Mouse (Mus musculus) lung, postnatal 0 days (tissue): ENCODE measurements around the gene Fpgs. TPM values are rescaled to one million over a fixed set of nuclear protein-coding genes. Genes with fewer than 3 reads are reported as not detected.

Source experiments
- ATAC-seq: fragments of 200-750 bp; cut with Nextera tagmentation; 2 replicates; pipeline ENCODE4 v1.8.0; 2017; ENCODE audit warnings: moderate library complexity
- DNase-seq: peaks from one replicate; pipeline ENCODE4 v3.0.0-alpha.2; 2016; ENCODE audit warnings: low spot score
- H3K27ac ChIP-seq: fragments of 300-500 bp; sonication (generic); 2 replicates; pipeline ENCODE4 v1.5.1; 2014; ENCODE audit warnings: antibody characterized with exemption, mild to moderate bottlenecking, low read length, mixed read lengths
- H3K27me3 ChIP-seq: fragments of 300-500 bp; sonication (generic); replicated peaks from 2 replicates; pipeline ENCODE4 v1.6.1; 2014; ENCODE audit warnings: low read length, mixed read lengths; ENCODE audit not compliant: insufficient read depth
- H3K36me3 ChIP-seq: fragments of 300-500 bp; sonication (generic); 2 replicates; pipeline ENCODE4 v1.6.1; 2014; ENCODE audit warnings: low read length, mixed read lengths; ENCODE audit not compliant: insufficient read depth
- H3K4me1 ChIP-seq: fragments of 300-500 bp; sonication (generic); 2 replicates; pipeline ENCODE4 v1.6.1; 2014; ENCODE audit warnings: antibody characterized with exemption, low read depth, low read length, mixed read lengths; ENCODE audit not compliant: insufficient read depth
- H3K4me2 ChIP-seq: fragments of 300-500 bp; sonication (generic); replicated peaks from 2 replicates; pipeline ENCODE4 v1.6.1; 2014; ENCODE audit warnings: low read depth, mild to moderate bottlenecking, low read length, moderate library complexity, mixed read lengths
- H3K4me3 ChIP-seq: fragments of 300-500 bp; sonication (generic); 2 replicates; pipeline ENCODE4 v1.5.1; 2014; ENCODE audit warnings: low read depth, low read length
- H3K9ac ChIP-seq: fragments of 300-500 bp; sonication (generic); replicated peaks from 2 replicates; pipeline ENCODE4 v1.6.1; 2014; ENCODE audit warnings: low read depth, mild to moderate bottlenecking
- H3K9me3 ChIP-seq: fragments of 300-500 bp; sonication (generic); 2 replicates; pipeline ENCODE4 v1.6.1; 2016; ENCODE audit warnings: low read length, mixed read lengths
- CTCF ChIP-seq: IDR thresholded peaks from 2 replicates; pipeline ENCODE4 v1.5.1; 2016; ENCODE audit warnings: antibody characterized with exemption, mild to moderate bottlenecking
- EP300 ChIP-seq: IDR thresholded peaks from 2 replicates; pipeline ENCODE4 v1.6.1; 2016; ENCODE audit warnings: antibody characterized with exemption, mild to moderate bottlenecking, control low read depth
- WGBS: fragments of 180-500 bp; shearing (Covaris S2); extraction: QIAGEN DNeasy Blood & Tissue Kit; methylation state at CpG from one replicate; pipeline ENCODE4 v1.1.7; 2014; 5-methylcytosine and 5-hydroxymethylcytosine counted together
- polyA plus RNA-seq: library from polyadenylated mRNA; unstranded; fragments of >200 nt; fragmentation: Nextera tagmentation; extraction: Ambion mirVana; gene quantifications from 2 replicates; pipeline ENCODE4 v1.2.1, GENCODE M21; 2015

Fpgs gene
- polyA plus RNA-seq, 1 experiment from 2014 or later, result 15.6 TPM

DNA sequence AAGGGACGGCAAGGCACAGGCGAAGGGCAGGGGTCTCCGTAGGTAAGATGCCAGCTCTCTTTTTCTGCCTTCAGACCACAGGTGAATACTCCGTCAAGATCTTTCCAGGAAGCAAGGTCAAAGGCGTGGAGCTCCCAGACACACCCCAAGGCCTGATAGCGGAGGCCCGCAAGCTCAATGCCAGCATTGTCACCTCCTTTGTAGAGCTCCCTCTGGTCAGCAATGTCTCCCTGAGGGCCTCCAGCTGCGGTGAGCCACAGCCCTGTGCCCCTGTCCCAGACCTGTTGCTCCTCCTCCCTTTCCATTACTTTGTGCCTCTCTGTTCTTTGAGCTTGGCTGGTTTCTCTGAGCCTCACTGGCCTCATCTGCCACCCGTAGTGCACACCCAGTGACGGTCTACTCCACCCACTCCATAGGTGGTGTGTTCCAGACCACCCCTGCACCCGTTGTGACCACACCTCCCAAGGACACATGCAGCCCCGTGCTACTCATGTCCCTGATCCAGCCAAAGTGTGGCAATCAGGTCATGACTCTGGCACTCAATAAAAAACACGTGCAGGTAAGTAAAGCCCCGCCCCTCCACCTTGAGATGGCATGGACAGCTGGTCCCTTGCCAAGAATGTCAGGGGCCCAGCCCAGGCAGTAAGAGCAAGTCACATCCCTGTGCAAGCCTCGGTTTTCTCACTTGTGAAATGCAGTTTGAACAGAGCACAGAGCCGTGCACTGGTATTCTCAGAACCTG, 30.6 kb downstream of the Fpgs start:
- no peaks in the 10 kb centered on the region for H3K27me3 ChIP-seq
- DNase-seq (peak; percentile 91), ATAC-seq (peak; percentile 86)
- no peak overlapping the region for H3K27ac ChIP-seq
- TF ChIP-seq CTCF, result no peak
- no peak for TF ChIP-seq EP300
- no peaks in the 10 kb centered on the region for H3K4me1 ChIP-seq
- H3K4me2 ChIP-seq, result no peak overlapping the region
- H3K9ac ChIP-seq, result no peak overlapping the region
- no peaks in the 10 kb centered on the region for H3K9me3 ChIP-seq
- 56% methylated on average over 16 of the region's 16 CpGs for WGBS
- no peak overlapping the region for H3K4me3 ChIP-seq
- peaks cover 22% of the 10 kb centered on the region; the same call in 1 of the 2 replicates for H3K36me3 ChIP-seq

DNA sequence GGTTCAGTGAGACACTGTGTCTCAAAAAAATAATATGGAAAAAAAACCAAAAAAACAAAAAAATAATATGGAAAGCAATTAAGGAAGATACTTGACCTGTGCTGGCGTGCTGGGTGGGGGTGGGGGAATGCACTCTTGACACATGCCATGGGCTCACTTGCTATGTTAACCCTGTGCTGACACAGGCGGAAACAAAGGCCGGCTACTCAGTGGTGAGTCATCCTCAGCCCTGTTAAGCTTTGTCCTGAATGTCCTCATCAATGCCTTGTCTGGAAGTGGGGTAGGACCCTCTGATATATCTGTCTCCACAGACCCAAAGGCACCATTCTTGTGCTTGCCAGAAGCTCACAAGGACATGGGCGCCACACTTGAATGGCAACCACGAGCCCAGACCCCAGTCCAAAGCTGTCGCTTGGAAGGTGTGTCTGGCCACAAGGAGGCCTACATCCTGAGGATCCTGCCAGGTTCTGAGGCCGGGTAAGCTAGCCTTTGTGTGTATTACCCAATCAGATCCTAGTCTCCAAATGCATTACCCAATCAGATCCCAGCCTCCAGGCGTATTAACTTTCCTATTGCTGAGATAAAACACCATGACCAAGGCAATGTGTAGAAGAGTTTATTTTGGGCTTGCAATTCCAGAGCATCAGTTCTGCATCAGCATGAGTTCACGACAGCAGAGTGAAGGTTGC, 31.9 kb downstream of the Fpgs start:
- Histone ChIP-seq H3K36me3 (peaks cover 16% of the 10 kb centered on the region; the same call in 1 of the 2 replicates), H3K4me2 (no peak overlapping the region), H3K27me3 (no peaks in the 10 kb centered on the region), H3K4me3 (no peak overlapping the region), H3K27ac (no peak overlapping the region), H3K9ac (no peak overlapping the region), H3K4me1 (no peaks in the 10 kb centered on the region), H3K9me3 (no peaks in the 10 kb centered on the region)
- ATAC-seq, result no peak
- 68% methylated on average over 9 of the region's 9 CpGs for WGBS
- TF ChIP-seq CTCF, result no peak
- TF ChIP-seq EP300, result no peak
- no peak for DNase-seq

DNA sequence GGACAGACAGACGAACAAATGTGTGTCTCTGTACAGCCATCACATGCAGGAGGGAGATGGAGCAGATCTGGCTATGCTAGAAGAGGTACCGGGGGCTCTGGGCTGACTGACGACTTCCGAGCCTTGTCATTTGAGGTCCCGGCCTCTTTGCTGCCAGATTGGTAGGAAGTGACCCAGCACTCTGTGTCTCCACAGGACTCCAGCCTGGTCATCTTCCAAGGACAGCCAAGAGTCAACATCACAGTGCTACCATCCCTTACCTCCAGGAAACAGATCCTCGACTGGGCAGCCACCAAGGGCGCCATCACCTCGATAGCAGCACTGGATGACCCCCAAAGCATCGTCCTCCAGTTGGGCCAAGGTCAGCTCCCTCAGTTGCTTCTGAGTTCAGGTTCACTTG, 32.8 kb downstream of the Fpgs start:
- Histone ChIP-seq H3K9me3 (no peaks in the 10 kb centered on the region), H3K4me2 (no peak overlapping the region), H3K4me1 (no peaks in the 10 kb centered on the region), H3K9ac (no peak overlapping the region), H3K36me3 (peaks cover 17% of the 10 kb centered on the region; the same call in 1 of the 2 replicates), H3K4me3 (no peak overlapping the region), H3K27me3 (no peaks in the 10 kb centered on the region), H3K27ac (no peak overlapping the region)
- 85% methylated on average over 9 of the region's 9 CpGs for WGBS
- DNase-seq (no peak), ATAC-seq (no peak)
- TF ChIP-seq CTCF (no peak), EP300 (no peak)

DNA sequence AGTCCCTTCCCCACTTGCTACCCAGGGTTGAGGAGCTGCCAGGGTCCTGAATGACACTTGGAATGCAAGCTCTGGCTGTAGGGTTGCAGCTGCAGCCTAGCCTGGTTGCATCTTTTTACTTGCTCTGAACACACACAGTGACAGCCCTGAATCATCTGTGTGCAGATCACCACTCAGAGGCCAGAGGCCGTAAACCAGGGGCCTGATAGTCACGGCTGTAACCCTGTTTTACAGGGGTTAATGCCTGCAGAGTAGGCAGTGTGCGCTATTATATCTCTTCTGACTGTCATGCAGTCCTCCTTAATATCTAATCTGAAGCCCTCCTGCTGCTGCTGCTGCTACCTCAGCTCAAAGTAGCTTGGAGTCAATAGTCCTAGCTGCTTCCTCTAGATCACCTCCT, 34.1 kb downstream of the Fpgs start:
- H3K4me3 ChIP-seq, result no peak overlapping the region
- no peak overlapping the region for H3K4me2 ChIP-seq
- no peaks in the 10 kb centered on the region for H3K4me1 ChIP-seq
- H3K36me3 ChIP-seq, result peaks cover 12% of the 10 kb centered on the region; the same call in 1 of the 2 replicates
- no peak for TF ChIP-seq CTCF
- no peak for TF ChIP-seq EP300
- DNase-seq, result no peak
- no peaks in the 10 kb centered on the region for H3K9me3 ChIP-seq
- WGBS, result 78% methylated on average over 3 of the region's 3 CpGs
- H3K27me3 ChIP-seq, result no peaks in the 10 kb centered on the region
- H3K9ac ChIP-seq, result no peak overlapping the region
- no peak overlapping the region for H3K27ac ChIP-seq
- no peak for ATAC-seq

DNA sequence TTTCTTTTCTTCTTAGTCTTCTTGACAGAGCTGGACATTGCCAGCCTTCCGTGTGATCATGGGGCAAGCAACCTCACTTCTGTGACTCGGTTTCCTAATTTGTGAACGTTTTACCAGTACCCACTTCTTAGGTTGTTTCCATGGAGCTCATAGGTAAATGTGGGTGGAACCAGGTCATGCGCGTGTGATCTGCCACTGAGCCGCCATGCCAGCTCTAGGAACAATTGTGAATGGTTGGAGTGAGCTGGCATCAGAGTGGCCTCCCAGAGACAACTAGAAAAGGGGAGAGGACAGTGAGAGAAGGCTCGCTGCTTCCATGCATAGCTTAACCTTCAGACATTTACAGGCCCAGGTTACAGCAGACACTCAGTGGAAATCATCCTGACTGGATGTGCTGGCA, 35.8 kb downstream of the Fpgs start:
- no peak for DNase-seq
- WGBS, result 86% methylated on average over 7 of the region's 7 CpGs
- no peak overlapping the region for H3K4me2 ChIP-seq
- ATAC-seq, result no peak
- no peak overlapping the region for H3K9ac ChIP-seq
- no peaks in the 10 kb centered on the region for H3K4me1 ChIP-seq
- no peaks in the 10 kb centered on the region for H3K27me3 ChIP-seq
- TF ChIP-seq EP300 (no peak), CTCF (no peak)
- peaks cover 10% of the 10 kb centered on the region; the same call in 1 of the 2 replicates for H3K36me3 ChIP-seq
- no peaks in the 10 kb centered on the region for H3K9me3 ChIP-seq
- H3K4me3 ChIP-seq, result no peak overlapping the region
- no peak overlapping the region for H3K27ac ChIP-seq

DNA sequence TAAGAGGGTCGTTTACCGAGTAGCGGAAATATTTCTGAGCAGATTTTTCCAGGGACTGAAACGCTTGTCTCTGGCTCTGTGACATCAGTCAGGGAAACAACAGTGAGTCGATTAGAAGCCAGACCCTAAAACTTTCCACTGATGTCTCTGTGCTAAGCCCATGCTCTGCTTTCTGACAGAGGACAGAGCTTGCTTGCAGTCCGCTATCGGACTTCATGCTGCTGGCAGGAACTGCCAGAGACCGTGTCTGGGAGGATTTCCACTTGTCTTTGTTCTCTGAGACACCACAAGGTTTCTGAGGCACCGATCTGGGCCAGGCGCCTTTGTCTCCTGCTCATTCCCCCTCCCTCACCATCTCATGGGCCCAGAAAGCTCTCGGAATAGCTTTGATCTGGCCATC, 36.2 kb downstream of the Fpgs start:
- no peak overlapping the region for H3K9ac ChIP-seq
- WGBS, result 40% methylated on average over 11 of the region's 11 CpGs
- no peak overlapping the region for H3K27ac ChIP-seq
- no peaks in the 10 kb centered on the region for H3K9me3 ChIP-seq
- H3K4me1 ChIP-seq, result no peaks in the 10 kb centered on the region
- DNase-seq, result no peak
- H3K4me3 ChIP-seq, result no peak overlapping the region
- ATAC-seq, result peak; percentile 39
- no peaks in the 10 kb centered on the region for H3K27me3 ChIP-seq
- TF ChIP-seq EP300, result no peak
- TF ChIP-seq CTCF, result no peak
- H3K36me3 ChIP-seq, result peaks cover 6% of the 10 kb centered on the region; the same call in 1 of the 2 replicates
- no peak overlapping the region for H3K4me2 ChIP-seq
